Mouse (Mus musculus) c-Kit-positive CD71-negative TER-119-negative erythroid progenitor cells, embryonic 14.5 days (primary cell): ENCODE data around the gene Grb2.
A peak's percentile ranks its signal among the peaks of the same experiment; 100 is the strongest.

Source experiments
- DNase-seq: peaks from one replicate; pipeline ENCODE4 v3.0.0-alpha.2; 2013; ENCODE audit warnings: low read depth

The Grb2 gene

DNA sequence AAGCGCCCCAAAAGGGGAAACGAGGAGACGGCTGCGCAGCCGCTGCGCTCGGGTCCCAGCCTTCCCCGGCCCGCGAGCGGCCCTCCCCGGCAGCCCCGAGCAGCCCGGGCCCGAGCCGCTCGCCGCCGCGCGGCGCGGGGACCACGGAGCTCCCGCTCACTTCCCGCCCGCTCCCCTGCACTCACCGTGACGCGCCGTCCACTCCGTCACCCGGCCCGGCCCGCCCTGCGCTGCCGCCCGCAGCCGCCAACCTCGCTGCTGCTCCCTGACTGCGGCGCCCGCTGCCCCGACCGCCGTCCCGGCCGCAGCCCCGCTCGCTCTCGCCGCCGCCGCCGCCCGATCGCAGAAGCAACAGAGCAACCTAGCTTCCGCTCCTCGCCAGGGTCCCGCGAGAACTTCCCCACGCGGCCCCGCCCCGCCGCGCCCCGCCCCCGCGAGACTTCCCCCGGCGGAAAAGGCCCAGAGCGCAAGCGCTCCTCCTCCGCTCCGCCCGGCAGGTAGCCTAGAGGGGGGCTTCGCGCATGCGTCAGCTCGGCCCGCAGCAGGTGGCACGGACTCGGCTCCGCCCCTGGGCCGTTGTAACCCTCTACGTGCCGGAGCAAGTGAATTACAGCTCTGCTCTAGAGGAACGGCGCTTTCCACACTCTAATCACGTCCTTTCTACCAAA is at the start of gene Grb2:
Gene Grb2 (minus strand): TSS at position 389 of the 668 bp plus-strand sequence.
- peak; percentile 95 for DNase-seq

- no peak for DNase-seq
Observed at GRCm38 (mm10) chr11:115753485-115753884, 45.1 kb upstream of the Grb2 start.

GRCm38 (mm10) chr11:115752653-115753052 is 44.3 kb upstream of the Grb2 start:
- DNase-seq: no peak

DNA sequence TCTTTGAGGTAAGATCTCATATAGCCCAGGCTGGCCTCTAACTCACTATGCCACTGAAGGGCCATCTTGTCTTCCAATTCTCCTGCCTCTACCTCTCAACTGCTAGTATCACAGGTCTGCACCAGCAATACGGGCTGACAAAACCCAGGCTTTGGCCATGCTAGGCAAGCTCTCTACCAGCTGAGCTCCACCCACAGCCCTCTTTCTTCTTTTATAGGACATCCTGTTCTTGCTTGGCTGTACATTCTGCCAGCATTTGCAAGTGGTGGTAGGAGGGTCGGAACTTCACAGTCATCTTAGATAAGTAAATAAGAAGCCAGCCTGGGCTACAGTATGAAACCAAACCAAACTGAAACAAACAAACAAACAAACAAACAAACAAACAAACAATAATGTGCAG is 43.3 kb upstream of the Grb2 start:
- DNase-seq: no peak

GRCm38 (mm10) chr11:115749834-115750233 is 41.4 kb upstream of the Grb2 start:
- no peak for DNase-seq

- DNase-seq: no peak
Observed at GRCm38 (mm10) chr11:115747351-115747750, 39.0 kb upstream of the Grb2 start.

DNA sequence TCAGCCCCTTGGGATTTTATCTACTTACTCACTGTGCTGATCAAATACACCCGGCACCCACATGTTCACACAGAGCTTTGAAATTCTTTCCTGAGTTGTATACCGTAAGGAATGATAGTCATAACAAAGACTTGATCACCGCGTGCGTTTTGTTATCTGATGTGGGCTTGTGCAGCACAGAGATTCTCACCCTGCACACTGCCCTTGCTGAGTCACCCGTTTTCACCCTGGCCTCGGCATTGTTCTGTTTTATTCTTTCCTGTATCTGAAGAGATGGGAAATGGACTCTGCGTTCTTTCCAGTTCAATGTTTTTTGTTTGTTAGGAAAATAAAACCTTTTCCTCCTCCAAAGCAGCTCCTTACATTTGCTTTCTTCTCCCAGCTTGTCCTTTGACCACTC is 38.4 kb upstream of the Grb2 start:
- DNase-seq: no peak

GRCm38 (mm10) chr11:115746109-115746508 is 37.7 kb upstream of the Grb2 start:
- DNase-seq: no peak

- no peak for DNase-seq
Observed at GRCm38 (mm10) chr11:115744385-115744784, 36.0 kb upstream of the Grb2 start.

DNA sequence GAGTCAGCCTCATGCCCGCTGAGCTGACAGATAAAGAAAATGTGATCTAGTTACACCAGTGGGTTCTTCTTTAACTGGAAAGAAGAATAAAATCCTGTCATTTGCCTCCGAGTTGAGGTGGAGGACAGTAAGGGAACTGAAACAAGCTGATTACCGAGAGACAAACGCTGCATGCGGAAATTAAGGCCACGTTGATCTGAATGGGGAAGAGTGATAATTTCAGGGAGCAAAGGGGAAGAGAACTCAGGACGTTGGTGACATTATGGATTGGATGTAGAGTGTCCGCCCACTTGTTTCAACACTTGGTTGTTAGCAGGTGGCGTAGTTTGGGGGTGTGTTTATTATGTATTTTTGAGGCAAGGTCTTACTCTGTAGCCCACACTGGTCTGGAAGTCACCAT is 34.5 kb upstream of the Grb2 start:
- DNase-seq: no peak

- DNase-seq: no peak
Observed at GRCm38 (mm10) chr11:115741070-115741469, 32.7 kb upstream of the Grb2 start.

DNA sequence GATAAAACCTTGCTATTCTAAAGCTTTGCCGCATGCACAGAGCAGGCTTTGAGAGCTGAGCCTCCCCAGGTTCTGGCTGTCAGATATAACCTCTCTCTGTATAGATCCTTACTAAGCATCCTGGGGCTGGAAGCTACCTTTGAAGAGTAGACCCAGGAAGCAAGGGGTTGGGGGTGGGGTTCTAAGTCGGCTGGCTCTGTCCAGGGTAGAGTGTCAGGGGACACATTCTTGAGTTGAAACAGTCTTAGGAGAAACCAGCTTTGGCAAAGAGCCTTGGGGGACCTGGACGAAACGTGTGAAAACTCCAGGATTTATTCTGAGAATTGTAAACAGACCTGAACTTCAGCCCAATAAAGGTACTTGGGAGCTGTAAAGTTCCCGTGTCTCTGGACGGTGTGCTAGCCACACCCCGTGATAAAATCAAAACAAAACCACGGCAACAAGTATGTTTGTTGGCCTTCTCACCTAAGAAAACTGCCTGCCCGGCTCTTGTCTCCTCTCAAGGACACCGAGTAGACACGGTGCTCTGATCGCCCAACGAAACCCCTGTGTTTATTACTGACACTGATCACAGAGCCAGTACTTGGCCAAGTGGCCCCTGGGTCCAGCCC is 30.0 kb upstream of the Grb2 start:
- DNase-seq: no peak

DNA sequence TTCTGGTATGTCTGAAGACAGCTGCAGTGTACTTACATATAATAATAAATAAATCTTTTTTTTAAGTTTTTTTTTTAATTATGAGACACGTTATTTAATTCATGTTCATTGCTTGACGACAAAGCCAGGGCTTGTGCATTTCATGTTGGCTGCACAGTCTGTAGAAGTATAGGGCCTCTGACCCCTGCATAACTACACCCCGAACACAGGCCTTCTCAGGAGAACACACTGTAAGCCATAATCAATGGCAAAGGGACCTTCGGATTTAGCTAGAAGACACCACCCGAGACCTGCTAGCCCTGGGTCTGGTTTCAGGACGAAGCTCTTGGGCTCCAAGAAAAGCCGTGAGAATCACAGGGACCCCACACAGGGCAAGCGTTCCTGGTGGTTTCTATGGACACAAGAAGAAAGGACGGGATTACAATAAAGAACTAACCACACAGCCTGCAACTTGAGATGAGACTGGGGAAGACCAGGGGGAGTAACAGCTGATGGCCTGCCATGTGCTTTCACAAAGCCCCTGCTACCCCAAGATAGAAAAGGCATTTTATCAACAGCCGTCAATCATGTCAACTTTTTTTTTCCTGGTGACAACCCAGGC is 29.3 kb upstream of the Grb2 start:
- DNase-seq: no peak

- DNase-seq: no peak
Observed at GRCm38 (mm10) chr11:115734041-115734686, 25.8 kb upstream of the Grb2 start.

DNA sequence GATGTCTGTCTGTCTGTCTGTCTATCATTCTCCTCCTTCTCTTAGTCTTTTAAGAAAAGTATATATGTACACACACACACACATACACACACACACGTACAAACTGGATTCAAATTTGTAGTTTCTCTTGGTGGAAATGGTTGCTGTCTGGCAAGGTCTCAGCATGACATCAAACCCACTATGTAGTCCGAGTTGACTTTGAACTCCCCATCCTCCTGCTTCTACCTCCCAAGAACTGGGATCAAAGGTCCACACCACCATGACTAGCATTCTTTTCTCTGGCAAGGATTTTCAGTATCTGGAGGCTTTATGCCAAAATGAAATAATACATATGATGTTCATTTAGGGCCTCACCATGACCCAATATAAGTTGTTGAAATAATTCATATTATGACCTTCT is 14.8 kb upstream of the Grb2 start:
- DNase-seq: no peak

DNA sequence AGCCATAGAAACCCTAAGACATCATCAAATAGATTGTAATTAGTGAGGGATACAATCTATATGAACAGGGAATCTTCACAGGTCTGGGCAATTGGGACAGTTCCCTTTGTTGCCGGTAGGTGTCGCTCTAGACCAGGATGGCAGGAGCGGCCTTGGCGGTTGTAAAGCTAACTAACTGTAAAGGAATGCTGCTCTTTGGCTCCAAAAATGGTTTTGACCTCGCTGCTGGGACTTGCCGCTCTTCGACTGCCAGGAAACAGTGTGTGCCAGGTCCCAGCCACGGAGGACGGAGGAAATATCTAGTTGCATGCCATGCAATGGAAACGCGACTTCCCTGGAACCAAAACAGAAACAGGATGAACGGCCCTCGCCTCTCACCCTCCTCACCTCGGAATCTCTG is 14.2 kb upstream of the Grb2 start:
- peak; percentile 67 for DNase-seq

- peak; percentile 63 for DNase-seq
Observed at GRCm38 (mm10) chr11:115717660-115718390, 9.4 kb upstream of the Grb2 start.

DNA sequence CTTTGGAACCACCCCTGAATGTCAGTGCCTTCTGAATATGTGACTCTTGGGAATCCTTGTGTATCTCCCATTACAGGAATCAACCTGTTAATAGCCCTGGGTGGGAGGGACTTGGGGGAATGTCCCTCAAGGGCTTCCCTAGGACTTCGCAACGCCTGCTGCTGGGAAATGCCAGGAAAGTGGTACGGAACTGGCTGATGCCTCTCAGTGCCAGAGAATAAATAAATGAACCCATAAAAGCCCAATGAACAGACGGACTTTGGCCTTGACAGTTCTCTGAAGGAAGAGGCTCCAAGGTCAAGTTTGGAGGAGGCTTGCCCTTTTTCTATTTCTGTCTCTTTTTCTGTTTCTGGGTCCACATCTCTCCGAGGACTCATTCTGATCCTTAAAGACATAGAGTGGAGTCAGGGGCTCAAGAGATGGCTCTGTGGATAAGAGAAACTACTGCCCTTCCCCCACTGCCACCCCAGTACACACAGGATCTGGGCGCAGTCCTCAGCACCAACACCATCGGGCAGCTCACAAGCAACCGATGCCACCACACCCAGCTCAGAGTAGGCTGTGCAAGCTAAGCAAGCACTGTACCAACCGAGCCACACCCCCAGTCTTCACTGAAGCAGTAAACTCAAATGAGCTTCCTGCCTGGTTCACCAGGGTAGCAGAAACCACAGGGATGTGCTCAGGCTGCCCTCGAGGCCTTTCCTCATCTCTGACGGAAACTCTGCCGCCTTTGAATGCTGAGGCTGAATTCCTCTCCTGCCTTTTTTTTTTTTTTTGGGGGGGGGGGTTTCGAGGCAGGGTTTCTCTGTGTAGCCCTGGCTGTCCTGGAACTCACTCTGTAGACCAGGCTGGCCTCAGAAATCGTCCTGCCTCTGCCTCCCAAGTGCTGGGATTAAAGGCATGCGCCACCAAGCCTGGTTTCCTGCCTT is 8.3 kb upstream of the Grb2 start:
- DNase-seq: no peak

- no peak for DNase-seq
Observed at GRCm38 (mm10) chr11:115714491-115714890, 6.1 kb upstream of the Grb2 start.

DNA sequence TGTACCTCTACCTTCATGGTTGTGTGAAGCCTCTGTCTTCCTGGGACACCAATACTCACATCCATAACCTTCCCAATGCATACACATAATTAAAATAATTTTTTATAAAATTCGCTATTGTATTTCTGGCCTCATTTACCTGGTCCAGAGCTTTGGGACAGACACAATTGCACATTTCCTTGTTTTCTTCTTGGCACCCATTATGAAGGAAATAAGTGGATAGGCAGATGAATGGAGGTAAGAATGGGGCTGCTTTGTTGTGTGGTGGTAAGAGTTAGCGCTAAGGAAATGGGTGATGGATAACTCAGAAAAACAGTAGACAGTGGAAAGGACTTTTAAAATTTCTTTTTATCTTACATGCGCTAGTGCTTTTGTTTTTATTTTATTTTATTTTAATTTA is 5.0 kb upstream of the Grb2 start:
- no peak for DNase-seq

GRCm38 (mm10) chr11:115712674-115713298 is 4.4 kb upstream of the Grb2 start:
- peak; percentile 52 for DNase-seq
